Mouse (Mus musculus) heart, adult 2 months (tissue): ENCODE data around the gene Dpysl4.

Experiments
- EP300 ChIP-seq: fragments of 200-500 bp; IDR thresholded peaks from 2 replicates; pipeline ENCODE4 v1.6.1; 2011; ENCODE audit warnings: low read depth, low read length, control low read depth; ENCODE audit not compliant: insufficient read depth
- POLR2A ChIP-seq: fragments of 200-500 bp; IDR thresholded peaks from 2 replicates; pipeline ENCODE4 v1.6.1; 2011; ENCODE audit warnings: mild to moderate bottlenecking, low read depth, low read length, control low read depth; ENCODE audit not compliant: insufficient read depth

- TF ChIP-seq POLR2A: no peak
- TF ChIP-seq EP300: no peak
These were observed 63.6 kb downstream of the Dpysl4 start for GRCm38 (mm10) chr7:139149373-139149772.
